Mouse (Mus musculus): ENCODE results near the gene Epp13. TPM values are rescaled to one million over a fixed set of nuclear protein-coding genes. Genes with fewer than 3 reads are reported as not detected.
"Not testable (repeated sequence)": the region's sequence is repeated elsewhere in the genome, so short reads cannot be mapped to it uniquely, and the experiment has no call there.

The Epp13 gene
- total RNA-seq (2017): not detected in 2 replicates

DNA sequence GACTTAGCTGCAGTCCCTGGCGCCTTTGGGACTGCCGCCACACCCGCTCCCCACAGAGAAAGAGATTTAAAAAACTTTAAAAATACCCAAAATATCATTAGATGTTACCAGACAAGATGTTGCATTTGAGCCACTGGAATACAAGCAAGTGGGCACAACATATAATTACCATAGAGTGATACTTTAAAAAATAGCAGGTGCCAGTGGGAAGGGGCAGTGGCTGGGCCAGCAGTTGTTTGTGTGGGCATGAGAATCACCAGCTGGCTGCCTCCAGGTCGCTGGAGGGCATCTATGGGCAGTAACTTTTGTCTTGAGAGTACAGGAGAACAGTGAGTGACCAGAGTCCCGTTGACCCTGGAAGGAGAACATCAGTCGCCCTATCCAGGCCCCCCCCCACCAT is at the start of gene Epp13:
TSS of gene Epp13 (plus strand) at position 301 of the 400 bp plus-strand sequence.
- no peak for ATAC-seq (replicated peaks in 1 of 2; ENCODE audit: insufficient read depth in 1 of 2, low FRiP score in 2 of 2, low TSS enrichment in 1 of 2, low read depth in 1 of 2, poor library complexity in 2 of 2, severe bottlenecking in 2 of 2)

DNA sequence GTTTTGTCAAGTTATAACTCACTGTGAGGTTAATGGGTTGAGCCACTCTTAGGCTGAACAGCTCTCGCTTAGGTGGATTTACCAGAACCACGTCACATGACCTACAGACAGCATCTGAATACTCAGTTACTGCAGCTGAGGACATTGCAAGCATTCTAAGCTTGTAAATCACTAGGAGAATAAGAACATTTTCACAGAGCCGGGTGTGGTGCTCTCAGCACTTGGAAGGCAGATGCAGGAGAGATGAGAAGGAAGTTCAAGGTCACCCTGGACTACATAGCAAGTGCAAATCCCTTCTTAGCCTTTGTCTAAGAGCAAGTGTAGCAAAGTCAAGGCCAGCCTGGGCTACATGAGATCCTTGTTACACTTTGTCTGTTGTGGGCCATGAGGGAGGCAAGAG is 48.3 kb upstream of the Epp13 start:
- no peak for ATAC-seq (replicated peaks in 1 of 2; ENCODE audit: insufficient read depth in 1 of 2, low FRiP score in 2 of 2, low TSS enrichment in 1 of 2, low read depth in 1 of 2, poor library complexity in 2 of 2, severe bottlenecking in 2 of 2)

DNA sequence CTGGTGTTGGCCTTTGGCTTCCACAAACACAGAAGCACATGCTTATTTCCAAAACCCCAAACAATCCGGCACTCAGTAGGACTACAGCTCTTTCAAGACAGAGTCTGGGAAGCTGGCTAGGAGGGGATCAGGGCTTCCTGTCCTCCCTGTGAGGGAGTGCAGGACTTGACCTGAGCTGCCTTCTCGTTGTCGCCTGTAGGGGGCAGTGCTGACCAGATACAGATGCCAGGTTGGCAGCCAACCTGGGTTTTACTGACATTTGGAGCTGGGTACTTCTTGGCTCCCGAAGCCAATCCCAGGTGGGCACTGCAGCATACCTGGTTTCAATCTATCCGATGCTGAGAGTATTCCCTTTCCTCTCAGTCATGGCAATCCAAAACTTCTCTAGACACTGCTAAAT is 39.4 kb upstream of the Epp13 start:
- ATAC-seq (replicated peaks in 1 of 2; ENCODE audit: insufficient read depth in 1 of 2, low FRiP score in 2 of 2, low TSS enrichment in 1 of 2, low read depth in 1 of 2, poor library complexity in 2 of 2, severe bottlenecking in 2 of 2): peak; percentile 32 to 46; a peak in 1 of 4 replicates

DNA sequence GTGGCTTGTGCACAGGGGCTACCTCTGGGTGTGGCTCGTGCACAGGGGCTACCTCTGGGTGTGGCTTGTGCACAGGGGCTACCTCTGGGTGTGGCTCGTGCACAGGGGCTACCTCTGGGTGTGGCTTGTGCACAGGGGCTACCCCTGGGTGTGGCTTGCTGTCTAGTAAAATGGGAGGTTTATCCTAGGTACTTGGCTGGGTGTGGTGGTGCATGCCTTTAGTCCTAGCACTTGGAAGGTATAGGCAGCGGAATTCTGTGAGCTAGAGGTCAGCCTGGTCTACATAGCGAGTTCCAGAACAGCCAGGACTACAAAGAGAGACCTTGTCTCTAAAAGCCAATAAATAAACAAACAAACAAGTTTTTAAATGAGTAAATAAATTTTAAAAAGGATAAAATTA is 37.8 kb upstream of the Epp13 start:
- not testable (repeated sequence) for ATAC-seq (replicated peaks in 1 of 2; ENCODE audit: insufficient read depth in 1 of 2, low FRiP score in 2 of 2, low TSS enrichment in 1 of 2, low read depth in 1 of 2, poor library complexity in 2 of 2, severe bottlenecking in 2 of 2)

DNA sequence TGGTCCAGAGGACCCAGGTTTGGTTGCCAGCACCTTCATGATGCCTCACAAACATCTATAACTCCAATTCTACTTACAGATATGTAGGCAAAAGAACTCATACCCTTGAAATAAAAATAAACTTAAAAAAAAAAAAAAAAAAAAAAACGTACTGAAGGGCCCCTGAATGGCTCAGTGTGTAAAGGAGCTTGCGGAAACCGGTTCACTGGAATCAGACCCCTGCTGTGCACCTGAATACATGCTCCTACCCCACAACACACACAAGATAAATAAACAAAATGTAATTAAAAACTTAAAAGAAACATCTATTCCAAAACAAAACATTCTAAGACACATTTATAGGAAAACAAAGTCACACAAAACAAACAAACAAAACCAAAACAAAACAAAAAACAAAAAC is 32.4 kb upstream of the Epp13 start:
- ATAC-seq (replicated peaks in 1 of 2; ENCODE audit: insufficient read depth in 1 of 2, low FRiP score in 2 of 2, low TSS enrichment in 1 of 2, low read depth in 1 of 2, poor library complexity in 2 of 2, severe bottlenecking in 2 of 2): no peak

DNA sequence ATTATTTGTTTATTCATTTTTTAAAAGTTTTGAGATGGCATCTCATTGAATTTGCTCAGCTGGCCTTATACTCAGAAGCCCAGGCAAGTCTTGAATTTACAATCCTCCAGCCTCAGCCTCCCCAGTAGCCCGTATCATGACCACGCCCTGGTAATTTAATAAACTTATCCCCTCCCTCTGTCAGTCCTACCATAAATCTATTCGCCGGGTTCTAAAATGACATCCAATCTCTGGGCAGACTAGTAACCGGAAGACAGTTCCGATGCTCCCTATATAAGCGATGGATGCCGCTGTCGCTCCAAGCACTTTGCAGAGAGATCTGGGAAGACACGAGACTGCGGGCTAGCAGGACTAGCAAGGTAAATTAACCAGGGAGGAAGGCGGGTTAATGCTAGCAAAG is 30.5 kb upstream of the Epp13 start, which contains the start of gene Zscan5b:
TSS of gene Zscan5b (plus strand) at position 301 of the 400 bp plus-strand sequence.
- ATAC-seq (replicated peaks in 1 of 2; ENCODE audit: insufficient read depth in 1 of 2, low FRiP score in 2 of 2, low TSS enrichment in 1 of 2, low read depth in 1 of 2, poor library complexity in 2 of 2, severe bottlenecking in 2 of 2): no peak

DNA sequence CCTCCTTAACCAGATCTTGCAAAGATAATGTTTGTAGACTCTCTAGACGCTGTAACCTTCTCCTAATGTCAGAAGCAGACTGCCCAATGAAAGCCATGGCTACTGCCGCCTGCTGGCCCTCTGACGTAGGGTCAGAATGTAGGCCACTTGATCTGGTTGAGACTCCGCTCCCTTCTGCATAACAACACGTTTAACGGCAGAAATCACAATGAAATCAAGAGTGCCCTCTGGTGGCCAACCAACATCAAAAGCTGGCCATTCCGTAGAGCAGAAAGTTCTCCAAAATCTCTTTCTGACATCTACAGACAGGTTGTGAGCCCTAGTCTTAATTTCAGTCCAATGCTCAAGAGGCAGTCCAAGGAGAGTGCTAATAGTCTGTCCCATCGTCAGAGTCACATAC is 24.0 kb upstream of the Epp13 start:
- not testable (repeated sequence) for ATAC-seq (replicated peaks in 1 of 2; ENCODE audit: insufficient read depth in 1 of 2, low FRiP score in 2 of 2, low TSS enrichment in 1 of 2, low read depth in 1 of 2, poor library complexity in 2 of 2, severe bottlenecking in 2 of 2)

DNA sequence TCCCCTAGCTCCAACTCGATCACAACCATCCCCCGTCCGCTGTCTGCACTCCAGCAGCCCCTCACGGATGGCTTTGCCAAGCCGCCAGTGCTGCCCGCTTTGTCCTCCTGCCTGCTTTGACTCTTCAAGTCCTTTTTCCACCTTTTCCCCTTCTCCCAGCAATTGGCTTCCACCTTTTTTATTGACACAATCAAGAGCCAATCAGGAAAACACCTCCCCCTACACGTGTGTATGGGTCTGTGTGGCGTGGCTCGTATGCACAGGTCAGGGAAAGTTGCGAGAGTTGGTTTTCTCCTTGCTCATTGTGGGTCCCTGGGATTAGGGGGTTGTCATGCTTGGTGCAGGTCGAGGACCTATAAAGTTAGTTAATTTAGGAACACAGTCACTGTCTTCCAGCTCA is 12.7 kb upstream of the Epp13 start:
- ATAC-seq (replicated peaks in 1 of 2; ENCODE audit: insufficient read depth in 1 of 2, low FRiP score in 2 of 2, low TSS enrichment in 1 of 2, low read depth in 1 of 2, poor library complexity in 2 of 2, severe bottlenecking in 2 of 2): no peak

DNA sequence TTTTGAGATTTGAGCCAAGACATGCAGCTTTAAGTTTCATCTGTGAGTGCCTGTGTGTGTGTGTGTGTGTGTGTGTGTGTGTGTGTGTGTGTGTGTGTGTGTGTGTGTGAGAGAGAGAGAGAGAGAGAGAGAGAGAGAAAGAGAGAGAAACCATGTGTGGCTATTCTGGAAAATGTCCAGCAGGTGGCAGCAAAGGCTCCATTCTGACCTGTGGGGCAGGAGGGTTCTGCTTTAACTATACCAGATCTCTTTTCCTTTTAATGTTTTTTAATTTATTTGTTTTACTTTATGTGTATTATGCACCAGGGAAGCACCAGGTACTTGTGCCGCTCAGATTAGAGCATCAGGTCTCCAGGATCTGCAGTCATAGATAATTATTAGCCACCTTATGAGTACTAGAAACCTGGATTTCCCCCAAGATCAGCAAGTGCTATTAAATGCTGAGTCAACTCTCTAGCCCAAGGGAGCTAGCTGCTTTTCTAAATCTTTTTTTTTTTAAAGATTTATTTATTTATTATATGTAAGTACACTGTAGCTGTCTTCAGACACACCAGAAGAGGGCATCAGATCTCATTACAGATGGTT is 11.6 kb upstream of the Epp13 start:
- ATAC-seq (replicated peaks in 1 of 2; ENCODE audit: insufficient read depth in 1 of 2, low FRiP score in 2 of 2, low TSS enrichment in 1 of 2, low read depth in 1 of 2, poor library complexity in 2 of 2, severe bottlenecking in 2 of 2): peak; percentile 56 to 80

DNA sequence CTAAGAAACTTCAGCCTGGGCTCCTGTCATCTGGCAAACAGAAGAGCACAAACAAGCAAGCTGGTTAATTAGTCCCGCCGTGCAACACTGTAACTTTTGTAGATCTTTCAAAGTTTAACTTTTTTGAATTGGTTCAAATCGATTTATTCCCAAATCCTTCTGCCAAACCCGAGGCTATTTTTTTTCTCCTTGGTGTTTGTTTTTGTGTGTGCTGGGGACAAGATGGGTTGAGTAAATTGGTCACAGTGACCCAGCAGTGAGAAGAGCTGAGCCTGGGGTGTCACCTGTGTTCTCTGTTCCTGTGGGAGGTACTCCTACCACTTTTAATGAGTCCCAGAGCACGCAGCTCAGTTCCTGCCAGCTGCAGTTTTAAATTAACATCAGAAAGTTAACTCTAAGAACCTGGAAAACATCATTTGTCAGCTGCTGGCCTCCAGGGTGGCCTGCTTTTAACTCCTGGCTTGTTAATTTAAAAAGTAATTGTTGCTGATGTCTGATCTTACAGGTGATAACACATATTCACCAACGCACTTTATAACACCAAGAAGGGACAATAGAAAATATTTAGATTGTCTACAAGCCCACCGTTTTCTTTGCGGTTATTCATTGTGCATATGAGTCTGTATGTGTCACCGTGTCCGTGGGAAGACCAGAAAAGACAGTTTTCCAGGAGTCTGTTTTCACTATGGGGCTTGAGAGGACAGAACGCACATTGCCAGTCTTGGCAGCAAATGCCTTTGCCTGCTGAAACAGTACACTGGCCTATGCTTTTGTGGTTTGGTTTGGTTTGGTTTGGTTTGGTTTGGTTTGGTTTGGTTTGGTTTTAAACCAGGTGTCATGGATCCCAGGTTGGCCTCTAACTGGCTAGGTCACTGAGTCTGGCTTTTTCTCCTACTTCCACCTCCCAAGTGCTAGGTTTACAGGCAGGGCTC is 7.9 kb upstream of the Epp13 start:
- no peak for ATAC-seq (replicated peaks in 1 of 2; ENCODE audit: insufficient read depth in 1 of 2, low FRiP score in 2 of 2, low TSS enrichment in 1 of 2, low read depth in 1 of 2, poor library complexity in 2 of 2, severe bottlenecking in 2 of 2)

DNA sequence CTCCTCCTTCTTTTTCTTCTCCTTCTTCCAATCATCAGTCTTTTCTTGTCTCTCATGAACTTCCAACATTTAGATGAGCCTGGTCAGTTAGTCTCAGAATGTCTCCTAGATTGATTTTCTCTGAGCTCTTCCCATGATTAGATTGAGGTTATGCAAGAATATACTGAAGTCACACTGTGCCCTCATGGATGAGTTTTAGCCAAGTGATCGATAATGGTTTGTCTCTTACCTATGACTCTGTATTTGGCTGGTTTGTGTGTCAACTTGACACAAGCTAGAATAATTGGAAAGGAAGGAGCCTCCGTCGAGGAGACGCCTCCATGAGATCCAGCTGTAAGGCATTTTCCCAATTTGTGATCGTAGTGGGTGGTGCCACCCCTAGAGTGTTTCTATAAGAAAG is 1.9 kb downstream of the Epp13 start:
- ATAC-seq (replicated peaks in 1 of 2; ENCODE audit: insufficient read depth in 1 of 2, low FRiP score in 2 of 2, low TSS enrichment in 1 of 2, low read depth in 1 of 2, poor library complexity in 2 of 2, severe bottlenecking in 2 of 2): no peak

DNA sequence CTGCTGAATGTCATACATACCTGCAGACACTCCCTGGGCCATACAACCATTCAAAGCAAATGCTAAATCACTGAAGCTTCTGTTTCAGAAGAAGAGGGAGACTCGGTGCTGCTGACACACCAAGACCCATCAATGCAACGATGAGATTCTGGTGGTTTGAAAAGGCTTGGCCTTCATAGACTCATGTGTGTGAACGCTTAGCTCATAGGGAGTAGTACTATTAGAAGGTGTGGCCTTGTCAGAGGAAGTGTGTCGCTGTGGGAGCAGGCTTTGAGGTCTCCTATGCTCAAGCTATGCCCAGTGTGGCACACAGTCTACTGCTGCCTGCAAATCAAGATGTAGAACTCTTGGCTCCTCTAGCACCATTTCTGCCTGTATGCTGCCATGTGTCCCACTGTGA is 4.9 kb downstream of the Epp13 start:
- no peak for ATAC-seq (replicated peaks in 1 of 2; ENCODE audit: insufficient read depth in 1 of 2, low FRiP score in 2 of 2, low TSS enrichment in 1 of 2, low read depth in 1 of 2, poor library complexity in 2 of 2, severe bottlenecking in 2 of 2)

DNA sequence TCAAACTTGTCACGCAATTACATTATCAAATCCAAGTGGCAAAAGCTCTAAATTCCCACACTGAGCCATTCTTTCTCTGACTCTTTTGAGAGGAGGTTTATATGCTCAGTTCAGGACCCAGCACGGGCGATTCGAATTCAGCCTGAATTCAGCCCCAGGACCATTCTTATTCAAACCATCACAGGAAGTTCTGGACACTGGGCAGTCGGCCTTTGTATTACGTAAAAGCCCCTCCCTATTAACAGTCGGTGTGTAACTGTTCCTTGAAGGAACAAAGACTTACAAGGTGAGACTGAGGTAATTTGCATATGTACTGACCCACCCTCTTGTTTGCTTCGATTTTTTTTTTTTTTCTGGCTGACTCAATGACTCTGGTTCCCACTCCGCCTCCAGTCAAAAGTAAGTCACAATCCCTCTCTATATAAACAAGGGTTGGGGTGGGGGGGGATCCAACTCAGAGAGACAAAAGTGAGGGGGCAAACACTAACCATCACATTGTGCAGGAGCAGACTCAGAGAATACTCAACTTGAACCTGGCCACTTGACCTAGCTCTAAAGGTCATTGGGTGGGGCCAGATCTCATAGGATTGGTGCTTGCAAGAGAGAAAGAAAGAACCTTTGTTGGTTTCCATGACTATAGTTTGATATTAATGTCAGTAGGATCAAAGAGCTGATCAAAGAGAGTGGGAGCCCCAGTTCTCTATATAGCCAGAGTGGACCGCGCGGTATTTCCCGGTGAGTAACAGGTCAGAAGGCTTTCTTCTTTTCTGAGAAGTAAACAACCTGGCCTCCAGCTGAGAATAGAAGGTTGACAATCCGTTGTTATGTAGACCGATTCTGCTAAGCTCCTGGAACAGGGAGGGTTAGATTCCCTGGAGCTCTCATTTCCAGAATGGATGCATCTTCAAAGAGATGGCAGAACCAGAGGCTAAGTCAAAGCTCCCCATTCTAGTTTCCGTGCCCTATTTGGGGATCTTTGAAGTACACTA is 6.0 kb downstream of the Epp13 start:
- ATAC-seq (replicated peaks in 1 of 2; ENCODE audit: insufficient read depth in 1 of 2, low FRiP score in 2 of 2, low TSS enrichment in 1 of 2, low read depth in 1 of 2, poor library complexity in 2 of 2, severe bottlenecking in 2 of 2): no peak

DNA sequence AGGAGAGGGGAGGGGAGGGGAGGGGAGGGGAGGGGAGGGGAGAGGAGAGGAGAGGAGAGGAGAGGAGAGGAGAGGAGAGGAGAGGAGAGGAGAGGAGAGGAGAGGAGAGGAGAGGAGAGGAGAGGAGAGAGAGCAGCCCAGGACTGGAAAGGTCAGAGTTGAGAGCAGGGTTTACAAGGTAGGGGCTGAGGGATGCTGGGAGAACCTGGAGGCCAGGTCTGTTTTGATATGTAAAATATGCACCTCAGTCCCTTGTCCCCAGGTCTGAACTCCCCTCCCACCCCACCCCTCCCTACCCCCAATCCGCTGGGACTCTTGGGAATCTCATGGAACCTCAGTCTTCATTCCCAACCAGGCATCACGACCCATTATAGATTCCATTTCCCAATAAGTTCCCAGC is 7.5 kb downstream of the Epp13 start:
- ATAC-seq (replicated peaks in 1 of 2; ENCODE audit: insufficient read depth in 1 of 2, low FRiP score in 2 of 2, low TSS enrichment in 1 of 2, low read depth in 1 of 2, poor library complexity in 2 of 2, severe bottlenecking in 2 of 2): not testable (repeated sequence)

DNA sequence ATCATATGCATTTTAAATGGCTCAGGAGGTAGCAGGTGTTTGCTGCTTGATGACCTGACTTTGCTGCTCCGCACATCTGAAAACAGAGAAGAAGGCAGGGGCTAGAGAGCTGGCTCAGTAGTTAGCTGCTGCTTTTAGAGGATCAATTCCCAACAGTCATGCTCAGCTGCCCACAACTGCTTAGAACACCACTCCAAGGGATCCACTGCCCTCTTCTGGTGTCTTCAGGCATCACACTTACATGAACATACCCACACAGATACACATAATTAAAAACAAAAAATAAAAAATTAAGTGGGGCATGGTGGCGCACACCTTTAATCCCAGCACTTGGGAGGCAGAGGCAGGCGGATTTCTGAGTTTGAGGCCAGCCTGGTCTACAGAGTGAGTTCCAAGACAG is 9.6 kb downstream of the Epp13 start:
- ATAC-seq (replicated peaks in 1 of 2; ENCODE audit: insufficient read depth in 1 of 2, low FRiP score in 2 of 2, low TSS enrichment in 1 of 2, low read depth in 1 of 2, poor library complexity in 2 of 2, severe bottlenecking in 2 of 2): no peak

DNA sequence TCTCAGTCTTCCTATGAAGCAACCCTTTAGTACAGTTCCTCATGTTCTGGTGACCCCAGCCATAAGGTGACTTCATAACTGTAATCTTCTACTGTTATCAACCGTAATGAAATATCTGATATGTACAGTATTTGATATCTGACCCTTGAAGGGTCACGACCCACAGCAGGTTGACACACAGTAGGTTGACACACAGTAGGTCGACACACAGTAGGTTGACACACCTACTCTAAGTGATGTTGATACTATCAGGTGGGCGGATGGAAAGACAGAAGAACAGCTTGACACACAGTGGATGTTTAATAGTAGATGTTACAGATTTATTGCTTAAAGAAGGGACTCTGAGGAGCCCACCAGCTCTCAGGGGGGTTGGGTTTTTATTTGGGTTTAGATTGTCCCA is 10.5 kb downstream of the Epp13 start:
- ATAC-seq (replicated peaks in 1 of 2; ENCODE audit: insufficient read depth in 1 of 2, low FRiP score in 2 of 2, low TSS enrichment in 1 of 2, low read depth in 1 of 2, poor library complexity in 2 of 2, severe bottlenecking in 2 of 2): no peak

DNA sequence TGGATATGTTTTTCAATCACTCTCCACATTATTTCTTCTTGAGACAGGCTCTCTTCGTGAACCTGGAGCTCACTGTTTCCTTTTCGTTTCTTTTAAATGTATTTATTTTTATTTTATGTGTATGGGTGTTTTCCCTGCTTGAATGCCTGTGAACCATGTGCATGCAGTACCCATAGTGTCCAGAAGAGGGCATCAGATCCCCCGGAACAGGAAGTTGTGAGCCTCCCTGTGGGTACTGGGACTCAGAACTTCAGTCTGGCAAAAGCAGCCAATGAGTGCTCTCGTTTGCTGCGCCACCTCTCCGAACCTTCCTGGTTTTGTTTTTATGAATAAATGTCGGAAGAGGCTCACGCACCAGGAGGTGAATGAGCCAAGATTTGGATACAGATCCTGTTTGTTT is 13.2 kb downstream of the Epp13 start:
- peak in 1 of 2 experiments; percentile 37; a peak in 2 of 4 replicates for ATAC-seq (replicated peaks in 1 of 2; ENCODE audit: insufficient read depth in 1 of 2, low FRiP score in 2 of 2, low TSS enrichment in 1 of 2, low read depth in 1 of 2, poor library complexity in 2 of 2, severe bottlenecking in 2 of 2)

Measured in hematopoietic stem cell, adult 5-6 weeks (primary cell).